Mouse (Mus musculus) induced T-regulatory cell, adult 2 months (primary cell): ENCODE data around the gene Parm1.

Source experiments
- DNase-seq: peaks from one replicate; pipeline ENCODE4 v3.0.0-alpha.2; 2012; ENCODE audit warnings: low read depth

Gene Parm1

DNA sequence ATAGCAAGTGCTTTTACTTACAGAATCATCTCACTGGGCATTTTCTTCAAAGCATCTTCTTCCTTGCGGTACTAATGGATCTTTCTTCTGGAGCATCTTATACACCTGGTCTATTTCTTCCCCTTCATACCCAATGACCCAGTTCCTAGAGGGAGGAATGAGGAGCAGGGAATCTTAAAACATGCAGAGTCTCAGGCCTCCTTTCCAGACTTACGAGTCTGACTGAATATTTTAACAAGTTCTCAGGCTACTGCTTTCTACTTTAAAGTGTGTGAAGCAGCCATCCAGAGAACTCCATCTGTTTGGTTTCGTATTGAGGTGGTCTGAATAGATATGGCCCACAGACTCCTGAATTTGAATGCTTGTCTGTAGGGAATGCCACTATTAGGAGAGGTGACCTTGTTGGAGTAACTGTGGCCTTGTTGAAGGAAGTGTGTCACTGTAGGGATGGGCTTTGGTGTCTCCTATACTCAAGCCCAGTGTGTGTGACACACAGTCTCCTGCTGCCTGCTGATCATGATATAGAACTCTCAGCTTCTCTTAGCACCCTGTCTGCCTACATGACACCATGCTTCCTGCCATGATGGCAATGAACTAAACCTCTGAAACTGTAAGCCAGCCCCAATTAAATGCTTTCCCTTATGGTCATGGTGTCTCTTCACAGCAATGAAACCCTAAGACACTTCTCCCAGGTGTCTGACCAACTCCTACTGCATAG, 137.1 kb downstream of the Parm1 start:
- no peak for DNase-seq

DNA sequence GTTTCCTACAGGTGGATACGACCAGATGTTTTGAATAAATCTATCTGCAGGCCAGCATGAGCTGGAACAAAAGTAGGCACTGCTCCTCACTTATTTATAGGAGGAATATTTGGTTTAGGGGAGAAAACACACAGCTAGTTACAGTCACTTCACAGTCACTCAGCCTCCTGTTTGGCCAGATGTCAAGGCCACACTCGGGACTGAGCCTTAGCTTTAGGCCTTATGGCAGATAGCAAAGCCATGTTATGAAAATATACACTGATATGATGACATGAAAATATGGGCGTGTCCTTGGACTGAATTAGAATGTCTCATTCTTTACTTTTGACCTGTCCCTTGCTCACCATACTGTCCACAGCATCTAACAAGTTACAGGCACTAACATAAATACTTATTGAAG, 137.8 kb downstream of the Parm1 start:
- no peak for DNase-seq

DNA sequence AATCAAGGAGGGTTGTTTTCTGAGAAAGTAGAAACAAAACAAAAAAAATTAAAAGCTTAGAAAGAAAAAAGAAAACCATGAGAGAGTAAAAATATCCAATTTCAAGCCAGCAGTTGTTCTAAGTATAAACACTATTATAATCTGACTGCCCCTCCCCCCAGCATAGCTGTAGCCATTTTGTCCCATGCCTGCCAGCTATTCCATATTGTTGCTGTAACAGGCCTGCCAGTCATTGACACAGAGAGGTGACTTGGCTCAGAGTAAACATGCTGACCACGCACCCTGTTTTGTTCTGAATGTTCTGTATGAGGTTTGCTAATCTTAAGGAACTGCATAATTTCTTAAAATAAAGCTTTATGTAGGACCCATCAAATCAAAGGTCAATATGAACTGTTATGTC, 145.3 kb downstream of the Parm1 start:
- DNase-seq: no peak

DNA sequence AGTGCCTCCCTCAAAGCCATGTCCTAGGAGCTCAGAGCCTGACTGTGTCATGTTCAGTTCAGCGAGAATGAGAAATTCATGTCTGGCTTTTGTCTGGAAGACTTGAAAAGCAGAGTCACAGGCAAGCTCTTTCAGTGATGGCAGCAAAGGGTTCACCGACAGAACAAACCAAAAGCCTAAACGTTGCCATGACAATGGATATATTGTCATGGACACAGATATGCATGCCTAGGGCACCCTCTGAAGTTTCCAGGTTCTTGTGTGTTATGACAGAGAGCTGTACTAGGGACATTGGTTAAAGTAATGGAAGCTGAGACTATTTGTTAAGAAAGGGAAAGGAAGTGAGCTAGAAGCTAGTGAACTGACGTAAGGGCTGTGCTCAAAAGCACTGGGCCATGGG, 149.7 kb downstream of the Parm1 start:
- no peak for DNase-seq

DNA sequence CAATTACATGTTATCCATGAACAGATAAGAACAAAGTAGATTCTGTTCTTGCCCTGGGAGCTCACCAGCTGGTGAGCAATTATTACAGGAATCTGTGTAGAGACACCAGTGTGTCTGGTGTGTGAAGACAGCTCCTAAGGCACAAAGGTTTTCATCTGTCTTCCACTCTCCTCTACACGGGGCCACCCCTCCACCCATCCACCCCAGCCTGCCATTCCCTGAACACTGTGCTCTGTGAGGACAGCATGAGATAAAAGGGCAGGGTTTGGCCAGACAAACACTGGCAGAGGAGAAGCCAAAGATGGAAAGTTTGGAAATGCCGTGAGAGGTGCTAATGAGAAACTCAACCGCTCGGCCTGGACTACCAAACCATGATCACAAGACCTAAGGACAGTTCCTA, 151.8 kb downstream of the Parm1 start:
- DNase-seq: no peak
